Mouse (Mus musculus) gastrocnemius, postnatal 25 days (tissue): Measurements from ENCODE around the gene Il16. TPM values are rescaled to one million over a fixed set of nuclear protein-coding genes. Genes with fewer than 3 reads are reported as not detected.

Experiments used
- DNase-seq: peaks from one replicate; pipeline ENCODE4 v3.0.0; 2022
- long read RNA-seq, 2 experiments: library from polyadenylated mRNA; stranded (forward); transcript quantifications; one replicate each; pipeline ENCODE4 v2.0.0; 2021
- total RNA-seq, 2 experiments: library from RNA; stranded (reverse); gene quantifications; 1 replicate in 1 of 2; 2 replicates in 1 of 2; pipeline ENCODE4 v1.2.3; 2021

The Il16 gene
- 1 to 10 TPM; 2.4 to 2.5 TPM for total RNA-seq
- long read RNA-seq, experiment 1, partial matches to known transcripts: 0 of 1 reads
- long read RNA-seq, experiment 1, other reads (novel, unspliced or antisense): 0 of 1 reads
- long read RNA-seq, experiment 2, partial matches to known transcripts: 3 of 4 reads
- long read RNA-seq, experiment 2, other reads (novel, unspliced or antisense): 0 of 4 reads

DNA sequence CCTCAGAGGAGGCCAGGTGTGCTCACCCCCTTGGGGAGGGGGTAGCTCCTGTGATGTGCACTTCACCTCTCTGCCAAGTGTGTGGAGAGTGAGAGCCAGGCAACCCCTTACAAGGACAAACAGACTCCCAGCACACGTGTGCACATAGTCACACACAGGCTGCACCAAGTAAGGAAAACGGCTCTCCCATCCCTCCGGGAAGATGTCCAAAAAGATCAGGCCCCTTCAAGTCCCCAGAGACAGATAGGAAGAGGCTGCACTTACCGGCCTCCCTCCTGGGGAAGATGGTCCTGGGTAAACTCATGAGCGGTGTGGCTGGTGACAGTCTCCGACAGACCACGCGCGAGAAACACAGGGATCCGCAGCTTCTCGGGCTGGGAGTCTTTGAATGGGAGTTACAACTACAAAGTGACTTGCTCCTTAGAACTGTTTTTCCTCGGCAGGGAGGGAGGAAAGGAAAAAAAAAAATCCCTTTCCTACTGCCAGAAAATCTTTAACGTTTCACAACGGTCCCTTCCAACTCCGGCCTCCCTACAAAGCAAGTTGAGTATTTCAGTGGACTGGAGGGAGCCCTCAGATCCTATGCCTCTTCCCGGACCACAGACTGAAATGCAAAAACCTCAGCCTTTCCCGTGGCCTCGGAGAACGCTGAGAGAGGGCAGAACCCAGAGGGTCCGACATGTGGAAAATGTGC lies at the start of gene Il16:
Gene Il16, minus strand, starts transcription at position 314 of the 694 bp plus-strand sequence.
- DNase-seq: peak; percentile 29

- DNase-seq: no peak
Measured at GRCm38 (mm10) chr7:83794705-83795104, 49.2 kb upstream of the Il16 start, which contains the start of gene Cfap161. Cfap161 (minus strand) TSS chr7:83794880.

GRCm38 (mm10) chr7:83794006-83794683 lies 48.6 kb upstream of the Il16 start:
- DNase-seq: no peak

DNA sequence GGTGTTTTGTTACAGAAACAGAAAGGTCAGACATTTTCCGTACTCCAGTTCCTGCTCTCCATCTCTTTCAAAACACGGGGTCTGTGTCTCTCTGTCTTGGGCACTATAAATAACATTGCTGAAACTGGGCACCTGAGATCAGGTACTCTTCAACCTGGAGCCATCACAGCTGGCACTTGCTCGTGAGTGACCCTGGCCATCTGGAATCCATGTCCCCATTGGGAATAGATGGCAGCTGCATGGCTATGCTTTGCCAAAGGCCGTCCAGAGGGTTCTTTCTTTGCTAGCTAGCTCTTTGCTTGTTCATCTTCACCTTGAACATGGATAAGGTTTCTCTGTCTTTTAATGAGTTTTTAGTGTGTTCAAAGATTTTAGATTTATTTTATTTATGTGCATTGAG lies 35.4 kb upstream of the Il16 start:
- DNase-seq: no peak

DNA sequence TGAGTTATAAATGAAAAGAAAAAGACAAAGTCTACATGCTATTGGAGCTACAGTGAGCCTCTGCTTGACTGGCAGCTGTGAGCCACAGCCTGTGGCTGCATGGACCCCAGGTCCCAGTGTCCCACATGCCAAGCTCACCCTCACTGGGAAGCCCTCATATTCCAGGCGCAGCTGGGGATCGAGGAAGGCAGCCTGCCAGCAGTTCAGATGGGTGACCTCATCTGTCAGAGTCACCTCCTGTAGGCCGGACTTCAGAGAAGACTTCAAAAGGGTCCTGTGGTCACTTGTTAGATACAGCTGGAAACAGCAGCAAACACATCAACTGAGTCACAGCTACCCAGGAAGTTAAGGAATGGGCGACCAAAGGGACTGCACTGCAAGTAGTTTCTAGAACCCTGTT lies 34.5 kb upstream of the Il16 start:
- DNase-seq: no peak

GRCm38 (mm10) chr7:83779028-83779427 lies 33.5 kb upstream of the Il16 start:
- no peak for DNase-seq

- no peak for DNase-seq
Measured at GRCm38 (mm10) chr7:83778516-83778915, 33.0 kb upstream of the Il16 start.

DNA sequence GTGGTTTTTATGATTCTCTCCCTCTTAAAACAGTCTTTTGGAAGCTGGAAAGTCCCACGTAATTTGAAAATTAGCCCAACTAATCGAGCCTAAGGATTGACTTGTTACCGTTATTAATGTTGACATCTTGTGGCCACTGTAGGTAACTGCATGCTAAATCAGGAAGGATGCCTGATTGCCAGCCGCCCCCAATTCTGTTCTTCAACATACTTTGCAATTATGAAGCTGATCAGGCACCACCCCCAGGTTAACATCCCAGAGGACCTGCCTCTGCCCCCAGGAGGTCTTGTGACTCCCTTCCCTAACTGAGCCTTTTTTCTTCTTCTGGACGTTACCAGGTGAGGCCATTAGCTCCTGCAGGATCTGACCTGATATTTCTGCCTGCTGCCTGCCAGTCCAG lies 29.2 kb upstream of the Il16 start:
- DNase-seq: no peak

DNA sequence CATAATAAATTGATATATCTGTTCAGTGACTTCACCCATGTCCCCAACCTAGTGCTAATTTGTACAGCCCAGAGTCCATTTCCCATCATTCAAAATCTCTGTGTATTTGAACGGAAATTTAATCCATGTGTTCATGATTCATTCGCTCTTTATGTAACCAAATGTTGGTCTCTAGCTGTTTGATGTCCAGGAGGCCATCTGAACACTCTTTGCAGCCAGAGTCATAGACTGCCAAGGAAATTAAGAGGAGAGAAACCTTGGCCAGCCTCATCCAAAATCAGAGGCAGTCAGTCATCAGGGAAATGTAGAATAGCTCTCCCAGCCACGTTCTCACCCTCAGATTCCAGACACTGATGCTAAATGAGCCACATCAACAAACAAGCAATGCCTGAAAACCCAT lies 18.1 kb upstream of the Il16 start:
- DNase-seq: peak; percentile 39

DNA sequence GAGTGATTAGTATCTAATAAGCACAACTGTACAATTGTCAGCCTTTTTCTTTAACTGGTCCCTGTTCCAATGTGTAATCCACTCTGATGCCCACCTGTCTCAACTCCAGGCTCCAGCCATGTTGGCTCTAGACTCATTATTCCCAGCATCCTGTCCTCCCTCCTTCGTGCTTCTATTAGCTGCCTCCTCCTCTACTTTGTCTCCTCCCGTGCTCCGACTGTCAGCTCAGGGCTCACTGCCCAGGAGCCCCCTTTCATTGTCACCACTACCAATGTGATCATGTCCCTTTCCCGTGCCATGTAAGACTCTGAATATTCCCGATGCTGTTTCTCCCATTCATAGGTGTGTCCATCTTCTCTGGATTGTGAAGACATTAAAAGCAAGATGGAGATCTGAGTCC lies 16.8 kb upstream of the Il16 start:
- no peak for DNase-seq

DNA sequence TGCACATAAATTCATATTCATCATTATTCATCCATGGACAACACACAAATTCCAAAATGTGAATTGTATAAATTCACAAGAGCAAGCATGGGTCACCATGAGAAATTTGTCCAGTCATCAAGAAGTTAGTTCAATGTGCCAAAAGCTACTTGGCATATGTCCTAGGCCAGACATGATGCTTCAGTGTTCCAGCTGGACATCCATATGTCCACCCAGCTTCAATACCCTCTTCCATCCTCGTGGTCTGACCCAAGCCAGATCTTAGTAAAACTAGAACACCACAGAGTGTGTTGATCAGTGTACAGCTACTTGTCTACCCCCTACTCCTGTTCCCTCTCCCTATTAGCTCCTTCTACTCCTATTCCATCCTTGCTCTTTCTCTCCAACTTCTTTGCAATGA lies 5.5 kb upstream of the Il16 start:
- DNase-seq: no peak

DNA sequence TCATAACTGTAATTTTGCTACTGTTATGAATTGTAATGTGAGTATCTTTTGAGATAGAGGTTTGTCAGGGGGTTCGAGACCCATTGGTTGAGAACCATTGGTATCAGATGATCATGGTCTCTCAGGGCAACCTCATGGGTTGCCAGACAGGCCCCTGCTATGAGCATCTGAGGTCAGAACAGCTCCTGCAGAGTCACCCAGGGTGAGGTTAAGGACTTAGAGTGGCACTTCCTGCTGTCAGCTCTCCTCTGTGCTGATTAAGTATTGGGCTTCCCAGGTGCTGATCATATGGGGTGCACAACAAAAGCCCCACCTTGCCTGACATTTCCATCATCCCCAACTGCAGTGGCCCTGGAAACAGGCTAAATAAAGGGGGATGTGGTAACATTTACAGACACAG lies 2.9 kb upstream of the Il16 start:
- no peak for DNase-seq

GRCm38 (mm10) chr7:83746107-83746687 lies 671 bp upstream of the Il16 start:
- no peak for DNase-seq

DNA sequence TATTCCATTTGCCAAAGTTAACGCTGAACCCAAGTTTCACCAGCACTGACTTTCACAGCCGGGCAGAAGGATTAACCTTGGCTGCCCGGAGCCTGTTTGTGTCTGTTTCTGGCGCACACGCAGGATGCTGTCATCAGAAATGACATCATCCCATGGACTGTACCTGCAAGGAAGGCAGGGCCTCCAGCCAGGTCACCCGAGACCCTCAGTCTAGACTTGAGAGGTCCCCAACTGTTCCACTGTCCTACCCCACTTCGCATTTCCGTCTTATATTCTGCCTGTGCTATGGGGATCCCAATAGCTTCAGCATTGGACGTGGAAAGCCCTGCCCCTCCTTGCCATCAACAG lies 487 bp downstream of the Il16 start:
- no peak for DNase-seq

- no peak for DNase-seq
Measured at GRCm38 (mm10) chr7:83744250-83744649, 1.3 kb downstream of the Il16 start.

GRCm38 (mm10) chr7:83742690-83743089 lies 2.8 kb downstream of the Il16 start:
- DNase-seq: no peak

DNA sequence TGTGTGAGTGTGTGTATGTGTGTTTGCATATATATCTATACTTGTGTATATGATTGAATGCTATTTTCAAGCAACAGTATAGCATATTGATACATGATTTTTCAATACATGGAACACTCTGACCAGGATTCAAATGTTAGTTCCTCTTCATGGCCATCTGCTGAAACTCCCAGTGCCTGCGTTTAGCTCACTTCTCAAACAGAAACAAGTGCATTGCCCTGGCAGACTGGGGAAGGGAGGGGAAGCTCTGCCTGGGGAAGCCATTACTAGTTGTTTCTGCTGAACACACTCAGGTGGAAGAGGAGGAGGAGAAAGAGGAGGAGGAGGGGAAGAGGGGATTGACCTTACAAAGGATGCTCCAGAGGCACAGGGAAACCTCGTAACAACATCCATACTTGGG lies 3.5 kb downstream of the Il16 start:
- DNase-seq: no peak

- DNase-seq: no peak
Measured at GRCm38 (mm10) chr7:83739680-83740310, 5.7 kb downstream of the Il16 start.

GRCm38 (mm10) chr7:83738623-83739462 lies 6.7 kb downstream of the Il16 start:
- DNase-seq: no peak

GRCm38 (mm10) chr7:83737914-83738490 lies 7.5 kb downstream of the Il16 start:
- no peak for DNase-seq

- no peak for DNase-seq
Measured at GRCm38 (mm10) chr7:83736341-83737115, 9.0 kb downstream of the Il16 start.
